Mouse (Mus musculus) hindbrain, embryonic 12.5 days (tissue): ENCODE data around the gene Hsp90ab1. TPM values are rescaled to one million over a fixed set of nuclear protein-coding genes. Genes with fewer than 3 reads are reported as not detected.

Source experiments
- ATAC-seq: fragments of 200-750 bp; cut with Nextera tagmentation; 2 replicates; pipeline ENCODE4 v1.8.0; 2017; ENCODE audit warnings: moderate TSS enrichment; ENCODE audit not compliant: low FRiP score
- H3K27ac ChIP-seq: fragments of 300-500 bp; sonication (generic); 2 replicates; pipeline ENCODE4 v1.5.1; 2016; ENCODE audit warnings: mild to moderate bottlenecking
- H3K27me3 ChIP-seq: fragments of 300-500 bp; sonication (generic); 2 replicates; pipeline ENCODE4 v1.6.1; 2016; ENCODE audit warnings: mild to moderate bottlenecking
- H3K36me3 ChIP-seq: fragments of 300-500 bp; sonication (generic); 2 replicates; pipeline ENCODE4 v1.6.1; 2016; ENCODE audit warnings: mild to moderate bottlenecking
- H3K4me1 ChIP-seq: fragments of 300-500 bp; sonication (generic); 2 replicates; pipeline ENCODE4 v1.6.1; 2016
- H3K4me2 ChIP-seq: fragments of 300-500 bp; sonication (generic); replicated peaks from 2 replicates; pipeline ENCODE4 v1.6.1; 2016; ENCODE audit warnings: mild to moderate bottlenecking
- H3K4me3 ChIP-seq: fragments of 300-500 bp; sonication (generic); 2 replicates; pipeline ENCODE4 v1.5.1; 2016; ENCODE audit warnings: mild to moderate bottlenecking
- H3K9ac ChIP-seq: fragments of 300-500 bp; sonication (generic); 2 replicates; pipeline ENCODE4 v1.6.1; 2016; ENCODE audit warnings: mild to moderate bottlenecking, moderate library complexity
- H3K9me3 ChIP-seq: fragments of 300-500 bp; sonication (generic); replicated peaks from 2 replicates; pipeline ENCODE4 v1.6.1; 2016; ENCODE audit warnings: mild to moderate bottlenecking
- WGBS: fragments of 180-500 bp; shearing (Covaris S2); methylation state at CpG from one replicate; pipeline ENCODE4 v1.1.7; 2016; 5-methylcytosine and 5-hydroxymethylcytosine counted together
- polyA plus RNA-seq: library from polyadenylated mRNA; unstranded; fragments of >200 nt; fragmentation: Nextera tagmentation; extraction: Ambion mirVana; gene quantifications from 2 replicates; pipeline ENCODE4 v1.2.1, GENCODE M21; 2016

Gene Hsp90ab1
- polyA plus RNA-seq, 1 experiment from 2014 or later = 1,487 TPM

DNA sequence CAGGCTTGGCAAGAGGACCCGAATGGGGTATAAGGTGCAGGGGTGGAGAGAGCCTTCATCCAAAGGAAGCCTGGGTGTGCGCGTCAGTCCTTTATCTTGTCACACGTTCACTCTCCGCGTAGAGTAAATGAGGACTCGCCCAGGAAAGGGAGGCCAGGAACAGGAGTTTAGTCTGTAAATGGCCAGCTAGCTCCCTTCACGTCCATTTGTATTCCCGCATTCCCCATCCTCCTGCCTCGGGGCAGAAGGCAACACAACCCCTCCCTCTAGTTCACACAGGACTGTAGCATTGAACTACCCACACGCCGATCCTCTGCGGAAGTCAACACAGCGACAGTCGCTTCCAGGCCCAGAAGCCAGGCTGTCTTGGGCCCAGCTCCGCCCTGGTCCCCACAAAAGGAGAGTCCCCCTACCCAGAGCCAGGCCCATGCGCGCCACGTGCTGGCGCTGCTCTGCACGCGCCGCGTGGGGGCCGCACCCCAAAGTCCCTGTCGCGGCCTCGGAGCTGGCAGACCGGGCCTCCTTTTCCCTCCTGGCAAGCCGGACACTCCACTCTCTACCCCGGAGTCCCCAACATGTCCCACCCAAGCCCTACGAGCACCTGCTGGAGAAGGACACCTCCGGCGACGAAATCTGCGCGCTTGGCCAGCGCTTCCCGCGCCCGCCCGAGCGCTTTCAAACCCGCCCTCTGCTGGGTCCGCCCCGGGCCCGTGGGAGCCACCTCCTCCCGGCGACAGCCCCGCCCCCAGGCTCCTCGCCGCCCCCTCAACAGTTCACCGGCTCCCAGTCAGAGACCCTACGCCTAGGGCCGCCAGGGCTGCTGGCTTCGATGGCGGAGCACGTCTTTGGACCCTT, 22.0 kb upstream of the Hsp90ab1 start:
- peaks cover 33% of the 10 kb centered on the region for H3K27me3 ChIP-seq
- no peaks in the 10 kb centered on the region for H3K36me3 ChIP-seq
- H3K9ac ChIP-seq = peak overlapping the region; percentile 69
- H3K4me2 ChIP-seq = peak overlapping the region; percentile 86
- H3K9me3 ChIP-seq = no peaks in the 10 kb centered on the region
- WGBS = 2% methylated on average over 58 of the region's 58 CpGs
- ATAC-seq = peak; percentile 53
- H3K4me3 ChIP-seq = peak overlapping the region; percentile 48
- no peak overlapping the region; the same call in 1 of the 2 replicates for H3K27ac ChIP-seq
- peaks cover 59% of the 10 kb centered on the region for H3K4me1 ChIP-seq

DNA sequence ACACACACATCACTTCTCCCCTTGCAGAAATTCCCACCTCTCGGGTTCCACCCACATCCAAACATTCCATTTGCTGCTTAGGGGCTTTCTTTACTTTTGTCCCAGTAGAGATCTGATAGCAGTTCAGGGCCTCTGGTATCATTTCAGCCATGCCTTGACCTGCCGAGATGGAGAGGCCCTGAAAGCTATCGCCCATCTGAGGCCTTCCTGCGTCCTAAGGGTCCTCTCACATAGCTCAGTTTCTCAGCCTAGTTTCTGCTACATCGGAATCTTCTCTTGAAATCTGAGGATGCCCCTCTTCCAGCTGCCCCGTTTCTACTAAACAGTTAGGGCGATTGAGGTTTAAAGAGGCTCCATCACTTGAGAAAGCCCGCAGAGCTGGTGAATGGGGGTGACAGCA, 21.1 kb upstream of the Hsp90ab1 start:
- H3K9me3 ChIP-seq = no peaks in the 10 kb centered on the region
- 0 out of 2 replicates have a peak overlapping the region, but pooled peaks have one; percentile 48 for H3K4me3 ChIP-seq
- peaks cover 30% of the 10 kb centered on the region for H3K27me3 ChIP-seq
- no peak overlapping the region for H3K27ac ChIP-seq
- ATAC-seq = no peak
- H3K4me1 ChIP-seq = peaks cover 51% of the 10 kb centered on the region
- H3K4me2 ChIP-seq = peak overlapping the region; percentile 86
- no peak overlapping the region for H3K9ac ChIP-seq
- 43% methylated on average over 8 of the region's 8 CpGs for WGBS
- no peaks in the 10 kb centered on the region for H3K36me3 ChIP-seq

DNA sequence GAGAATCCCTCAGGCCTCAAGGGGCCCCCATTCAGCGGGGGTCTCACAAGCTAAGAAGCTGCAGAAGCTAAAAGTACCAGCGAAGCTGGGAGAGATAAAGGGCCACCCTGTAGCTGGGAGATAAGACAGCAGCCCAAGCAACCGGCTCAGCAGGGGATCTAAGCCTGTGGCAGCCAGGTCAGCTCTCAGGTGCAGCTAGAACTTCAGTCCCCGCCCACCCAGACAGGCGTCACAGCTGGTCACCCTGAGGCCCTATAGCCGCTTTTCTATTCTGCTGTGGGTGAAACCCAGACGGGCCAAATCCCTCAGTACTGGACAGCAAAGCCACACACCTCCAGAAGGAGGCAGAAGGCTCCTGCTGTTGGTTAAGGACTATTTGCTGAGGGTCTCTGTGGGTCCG, 20.4 kb upstream of the Hsp90ab1 start:
- H3K27ac ChIP-seq = no peak overlapping the region
- H3K4me2 ChIP-seq = peak overlapping the region; percentile 86

DNA sequence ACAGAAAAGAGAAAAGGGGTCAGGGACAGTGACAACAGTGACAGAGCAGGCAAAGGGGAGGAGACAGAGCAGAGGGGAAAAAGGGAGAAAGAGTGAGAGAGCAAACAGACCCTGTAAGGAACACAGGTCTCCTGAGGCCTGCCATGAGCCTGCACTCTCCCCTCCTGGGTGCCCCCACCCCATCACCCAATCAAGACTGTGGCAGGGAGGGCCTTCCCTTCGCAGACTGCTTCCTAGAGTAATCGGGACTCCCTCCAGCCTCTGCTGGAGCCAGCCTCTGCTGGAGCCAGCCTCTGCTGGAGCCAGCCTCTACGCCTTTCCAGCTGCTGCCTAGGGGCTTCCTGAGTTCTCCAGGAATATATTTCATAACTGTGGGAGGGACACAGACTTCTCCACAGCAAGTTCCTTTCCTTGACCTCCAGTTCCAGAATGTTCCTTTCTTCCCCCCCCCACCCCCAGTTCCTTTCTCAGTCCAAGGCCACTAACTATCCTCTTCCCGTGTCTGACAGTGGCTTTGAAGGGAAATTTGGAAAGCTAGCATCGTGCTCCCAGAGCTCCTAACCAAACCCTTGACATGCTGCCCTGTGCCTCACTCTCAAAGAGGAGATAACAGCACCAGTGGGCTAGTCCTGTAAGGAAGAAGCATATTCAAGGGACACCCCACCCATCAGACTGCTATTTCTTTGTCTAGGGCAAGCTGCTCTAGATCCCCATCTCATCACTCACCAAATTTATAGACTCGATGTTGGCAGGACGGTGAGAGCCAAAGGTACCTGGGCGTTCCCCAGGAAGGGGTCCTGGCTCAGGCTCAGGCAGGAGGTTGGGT, 19.7 kb upstream of the Hsp90ab1 start:
- ATAC-seq = no peak
- Histone ChIP-seq H3K36me3 (no peaks in the 10 kb centered on the region), H3K27me3 (peaks cover 30% of the 10 kb centered on the region), H3K27ac (no peak overlapping the region), H3K4me3 (no peak overlapping the region), H3K4me1 (peaks cover 44% of the 10 kb centered on the region), H3K9me3 (no peaks in the 10 kb centered on the region), H3K4me2 (peak overlapping the region; percentile 86), H3K9ac (0 out of 2 replicates have a peak overlapping the region, but pooled peaks have one; percentile 41)
- WGBS = 51% methylated on average over 8 of the region's 8 CpGs

More for the DNA sequence above, 20.4 kb upstream of the Hsp90ab1 start:
- no peak overlapping the region for H3K9ac ChIP-seq
- peaks cover 30% of the 10 kb centered on the region for H3K27me3 ChIP-seq
- no peak overlapping the region for H3K4me3 ChIP-seq
- 21% methylated on average over 8 of the region's 8 CpGs for WGBS
- peaks cover 44% of the 10 kb centered on the region for H3K4me1 ChIP-seq
- H3K36me3 ChIP-seq = no peaks in the 10 kb centered on the region
- ATAC-seq = no peak
- H3K9me3 ChIP-seq = no peaks in the 10 kb centered on the region

DNA sequence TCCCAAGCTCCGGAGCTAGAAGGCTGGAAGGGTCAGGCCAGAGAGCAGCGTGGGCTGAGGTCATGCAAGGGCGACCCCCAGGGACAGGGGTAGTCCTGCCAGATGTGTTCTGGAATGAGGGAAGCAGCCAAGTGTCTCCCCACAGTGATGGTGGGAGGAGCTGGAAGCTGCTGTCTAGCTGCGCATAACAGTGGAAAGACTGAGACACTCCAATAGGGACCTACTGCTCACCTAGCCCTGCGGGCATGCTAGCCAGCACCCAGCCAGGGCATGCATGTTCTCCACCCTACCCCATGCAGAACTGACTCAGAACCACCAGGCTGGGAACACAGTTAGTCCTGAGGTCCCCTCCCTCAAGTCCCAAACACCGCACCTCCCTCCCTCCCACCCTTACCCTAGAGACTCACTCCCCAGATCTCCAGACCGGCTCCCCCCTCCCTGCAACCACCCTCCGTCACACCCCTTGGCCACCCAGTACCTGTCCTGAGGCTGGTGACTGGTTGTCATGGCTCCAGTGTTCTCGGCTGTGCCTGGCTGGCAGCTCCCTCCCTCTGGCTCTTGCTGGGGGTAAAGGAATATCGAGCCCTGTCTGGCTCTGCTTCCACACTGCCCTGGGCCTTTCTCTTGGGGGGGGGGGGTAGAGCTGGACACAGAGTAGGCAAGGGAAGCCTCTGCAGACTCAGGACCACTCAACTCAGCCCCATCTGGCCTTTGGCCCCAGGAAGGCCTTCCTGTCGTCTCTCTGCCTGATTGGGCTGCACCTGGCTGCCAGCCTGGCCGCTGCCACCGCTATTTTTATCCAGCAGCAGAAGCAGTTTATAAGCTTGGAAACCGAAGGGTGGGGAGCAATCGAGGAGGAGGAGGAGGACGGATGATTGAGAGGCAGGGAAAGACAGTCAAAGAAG, 18.9 kb upstream of the Hsp90ab1 start:
- 0 out of 2 replicates have a peak, but pooled peaks cover 2% of the 10 kb centered on the region for H3K36me3 ChIP-seq
- H3K27ac ChIP-seq = no peak overlapping the region
- 53% methylated on average over 16 of the region's 16 CpGs for WGBS
- ATAC-seq = no peak
- 0 out of 2 replicates have a peak overlapping the region, but pooled peaks have one; percentile 41 for H3K9ac ChIP-seq
- H3K27me3 ChIP-seq = peaks cover 30% of the 10 kb centered on the region
- H3K4me2 ChIP-seq = peak overlapping the region; percentile 86
- H3K4me3 ChIP-seq = no peak overlapping the region
- H3K4me1 ChIP-seq = peaks cover 43% of the 10 kb centered on the region
- no peaks in the 10 kb centered on the region for H3K9me3 ChIP-seq

DNA sequence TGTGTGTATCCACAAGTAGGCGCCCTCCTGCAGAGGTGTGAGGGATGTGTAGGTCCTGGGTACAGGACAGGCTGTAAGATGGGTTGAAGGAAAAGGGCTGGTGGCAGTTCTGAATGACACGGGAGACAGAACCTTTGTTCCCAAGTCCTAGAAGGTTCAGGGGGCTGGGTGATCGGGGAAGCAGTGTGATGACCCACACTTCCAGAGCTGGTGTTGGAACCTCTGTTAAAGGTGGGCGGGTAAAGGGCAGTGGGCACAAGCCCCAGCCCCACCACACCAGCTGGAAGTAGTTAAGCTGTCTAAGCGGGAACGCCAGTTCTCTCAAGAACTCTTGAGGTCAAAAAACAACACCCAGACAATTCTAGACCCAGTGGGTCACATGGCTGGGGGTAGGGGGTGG, 17.3 kb upstream of the Hsp90ab1 start:
- Histone ChIP-seq H3K9me3 (no peaks in the 10 kb centered on the region), H3K4me2 (no peak overlapping the region), H3K36me3 (0 out of 2 replicates have a peak, but pooled peaks cover 11% of the 10 kb centered on the region), H3K4me3 (no peak overlapping the region), H3K9ac (no peak overlapping the region), H3K27me3 (peaks cover 27% of the 10 kb centered on the region), H3K4me1 (peaks cover 43% of the 10 kb centered on the region), H3K27ac (no peak overlapping the region)
- 72% methylated on average over 6 of the region's 6 CpGs for WGBS
- no peak for ATAC-seq

DNA sequence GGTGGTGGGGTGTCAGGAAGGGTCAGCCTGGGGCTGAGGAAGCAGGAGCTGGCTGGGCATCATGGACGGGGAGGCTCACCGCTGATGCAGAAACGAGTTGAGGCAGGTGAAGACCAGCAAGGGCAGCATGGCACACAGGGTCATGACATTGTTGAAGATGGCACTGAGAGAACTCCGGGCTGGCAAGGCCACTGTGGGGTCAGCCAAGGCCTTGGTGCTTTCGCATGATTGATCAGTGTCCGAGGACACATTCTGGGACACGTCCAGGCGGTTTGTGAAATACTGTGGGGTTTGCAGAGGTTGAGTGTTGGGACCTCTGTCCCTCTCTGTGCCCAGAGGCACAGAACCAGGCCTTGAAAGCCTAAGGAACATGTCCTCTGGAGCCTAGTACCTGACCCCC, 16.8 kb upstream of the Hsp90ab1 start:
- peaks cover 23% of the 10 kb centered on the region for H3K27me3 ChIP-seq
- no peak overlapping the region for H3K9ac ChIP-seq
- WGBS = 93% methylated on average over 8 of the region's 8 CpGs
- ATAC-seq = no peak
- peaks cover 43% of the 10 kb centered on the region for H3K4me1 ChIP-seq
- 0 out of 2 replicates have a peak, but pooled peaks cover 11% of the 10 kb centered on the region for H3K36me3 ChIP-seq
- H3K4me2 ChIP-seq = no peak overlapping the region
- no peak overlapping the region for H3K4me3 ChIP-seq
- no peak overlapping the region for H3K27ac ChIP-seq
- no peaks in the 10 kb centered on the region for H3K9me3 ChIP-seq

DNA sequence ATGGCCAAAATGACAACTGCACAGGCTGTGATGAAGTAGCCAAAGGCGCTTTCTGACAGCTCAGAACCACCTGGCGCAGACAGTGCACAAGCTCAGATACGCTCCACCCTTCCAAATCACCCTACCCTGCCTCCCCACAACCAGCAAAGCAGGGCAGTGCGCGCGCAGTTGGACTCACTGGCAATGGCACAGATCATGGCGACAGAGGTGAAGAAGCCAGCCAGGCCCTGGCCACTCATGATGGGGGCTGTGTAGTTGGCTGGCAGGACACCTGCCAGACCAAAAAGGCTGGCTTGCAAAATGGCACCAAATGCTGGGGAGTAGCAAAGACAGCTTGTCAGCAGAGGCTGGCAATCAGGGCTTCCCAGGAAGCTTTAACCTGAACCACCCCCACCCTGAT, 16.2 kb upstream of the Hsp90ab1 start:
- 97% methylated on average over 7 of the region's 7 CpGs for WGBS
- no peak overlapping the region for H3K27ac ChIP-seq

DNA sequence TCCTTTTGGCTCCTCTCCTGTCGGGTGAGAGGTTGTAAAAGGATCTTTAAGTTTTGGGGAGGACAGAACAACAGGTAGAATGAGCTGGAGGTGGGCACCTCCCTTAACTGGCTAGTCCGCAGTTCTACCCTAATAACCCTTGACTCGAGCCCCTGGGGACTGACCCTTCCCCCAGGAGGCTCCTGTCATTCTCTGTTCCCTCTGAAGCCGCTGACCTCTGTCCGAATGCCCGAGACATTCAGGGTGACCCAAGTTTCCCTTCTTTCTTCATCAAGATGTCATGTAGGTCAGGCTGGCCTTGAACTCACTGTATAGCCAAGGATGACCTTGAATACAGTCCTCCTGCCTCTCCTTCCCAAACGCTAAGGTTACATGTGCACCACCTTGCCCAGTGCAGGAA, 15.3 kb upstream of the Hsp90ab1 start:
- H3K4me2 ChIP-seq = no peak overlapping the region
- 90% methylated on average over 7 of the region's 7 CpGs for WGBS
- peaks cover 39% of the 10 kb centered on the region for H3K4me1 ChIP-seq

More for the DNA sequence above, 16.2 kb upstream of the Hsp90ab1 start:
- Histone ChIP-seq H3K9me3 (no peaks in the 10 kb centered on the region), H3K4me2 (no peak overlapping the region), H3K36me3 (0 out of 2 replicates have a peak, but pooled peaks cover 11% of the 10 kb centered on the region), H3K4me3 (no peak overlapping the region), H3K9ac (no peak overlapping the region), H3K27me3 (peaks cover 17% of the 10 kb centered on the region), H3K4me1 (peaks cover 43% of the 10 kb centered on the region)
- ATAC-seq = no peak

DNA sequence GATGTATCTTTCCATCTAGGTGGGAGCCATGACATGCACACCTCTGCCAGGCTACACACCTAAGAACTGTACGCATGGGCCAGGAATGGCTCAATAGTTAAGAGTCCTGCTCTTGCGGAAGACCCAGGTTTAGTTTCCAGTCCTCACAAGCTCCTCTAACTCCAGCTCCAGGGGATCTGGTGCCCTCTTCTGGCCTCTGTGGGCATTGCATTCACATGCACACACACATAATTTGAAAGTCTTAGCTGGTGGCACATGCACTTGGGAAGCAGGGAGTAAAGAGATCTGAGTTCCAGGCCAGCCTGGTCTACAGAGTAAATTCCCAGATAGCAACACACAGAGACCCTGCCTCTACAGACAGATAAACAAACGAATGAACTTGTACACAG, 13.4 kb upstream of the Hsp90ab1 start:
- H3K27ac ChIP-seq = no peak overlapping the region
- H3K36me3 ChIP-seq = 0 out of 2 replicates have a peak, but pooled peaks cover 11% of the 10 kb centered on the region
- no peak overlapping the region for H3K9ac ChIP-seq

More for the DNA sequence above, 15.3 kb upstream of the Hsp90ab1 start:
- Histone ChIP-seq H3K27ac (no peak overlapping the region), H3K9ac (no peak overlapping the region), H3K9me3 (no peaks in the 10 kb centered on the region), H3K36me3 (0 out of 2 replicates have a peak, but pooled peaks cover 11% of the 10 kb centered on the region), H3K4me3 (no peak overlapping the region), H3K27me3 (peaks cover 8% of the 10 kb centered on the region)
- no peak for ATAC-seq

DNA sequence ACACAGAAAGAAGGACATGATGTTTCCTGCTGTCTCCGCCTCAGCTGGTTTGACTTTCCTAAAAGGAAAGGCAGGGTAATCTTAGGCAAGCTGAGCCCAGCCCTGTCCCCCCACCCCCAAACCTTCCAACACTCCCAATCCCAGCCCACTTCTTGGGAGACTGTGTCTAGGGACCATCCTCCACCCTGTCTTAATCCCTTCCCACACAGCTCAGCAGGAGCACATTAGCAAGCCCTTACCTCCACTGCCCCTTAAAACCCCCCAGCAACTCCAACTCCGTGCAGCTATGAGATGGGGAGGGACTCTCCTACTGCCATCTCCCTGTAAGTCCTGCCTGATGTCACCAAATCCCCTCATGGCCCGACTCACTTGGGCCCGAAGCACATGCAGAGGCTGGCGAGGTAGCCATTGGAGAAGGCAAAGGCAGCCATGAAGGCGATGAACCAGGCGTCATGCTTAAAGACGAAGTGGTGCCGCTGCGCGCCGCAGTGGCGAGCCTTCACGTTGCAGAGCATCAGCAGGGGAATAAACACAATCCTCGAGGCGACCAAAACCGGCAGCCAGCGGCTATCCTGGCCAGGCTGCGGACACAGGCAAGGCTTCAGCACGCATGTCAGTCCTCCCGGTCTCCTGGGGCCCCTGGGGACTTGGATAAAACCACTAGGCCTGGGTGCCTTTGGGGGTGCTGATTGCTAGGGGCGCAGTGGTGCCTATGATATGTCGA, 12.8 kb upstream of the Hsp90ab1 start:
- Histone ChIP-seq H3K9ac (no peak overlapping the region), H3K4me2 (0 out of 2 replicates have a peak overlapping the region, but pooled peaks have one; percentile 8), H3K9me3 (no peaks in the 10 kb centered on the region), H3K4me3 (no peak overlapping the region), H3K27ac (peak overlapping the region; percentile 35), H3K27me3 (no peaks in the 10 kb centered on the region), H3K4me1 (peaks cover 26% of the 10 kb centered on the region), H3K36me3 (0 out of 2 replicates have a peak, but pooled peaks cover 11% of the 10 kb centered on the region)
- ATAC-seq = no peak
- 66% methylated on average over 23 of the region's 23 CpGs for WGBS

More for the DNA sequence above, 13.4 kb upstream of the Hsp90ab1 start:
- 98% methylated on average over 3 of the region's 3 CpGs for WGBS
- H3K27me3 ChIP-seq = no peaks in the 10 kb centered on the region
- no peak overlapping the region for H3K4me2 ChIP-seq
- ATAC-seq = no peak
- peaks cover 23% of the 10 kb centered on the region for H3K4me1 ChIP-seq
- H3K9me3 ChIP-seq = no peaks in the 10 kb centered on the region
- H3K4me3 ChIP-seq = no peak overlapping the region
